Mouse (Mus musculus) forebrain, embryonic 13.5 days (tissue): ENCODE data around the gene Map2. TPM values are rescaled to one million over a fixed set of nuclear protein-coding genes. Genes with fewer than 3 reads are reported as not detected.
A peak's percentile ranks its signal among the peaks of the same experiment; 100 is the strongest.

Source experiments
- ATAC-seq: fragments of 200-750 bp; cut with Nextera tagmentation; 2 replicates; pipeline ENCODE4 v1.8.0; 2017
- H3K27ac ChIP-seq: fragments of 300-500 bp; sonication (generic); 2 replicates; pipeline ENCODE4 v1.5.1; 2015; ENCODE audit warnings: inconsistent platforms, mild to moderate bottlenecking, moderate library complexity
- H3K27me3 ChIP-seq: fragments of 300-500 bp; sonication (generic); 2 replicates; pipeline ENCODE4 v1.6.1; 2015; ENCODE audit warnings: mild to moderate bottlenecking, inconsistent platforms
- H3K36me3 ChIP-seq: fragments of 300-500 bp; sonication (generic); 2 replicates; pipeline ENCODE4 v1.6.1; 2015; ENCODE audit warnings: mild to moderate bottlenecking, inconsistent platforms; ENCODE audit not compliant: poor library complexity, severe bottlenecking
- H3K4me1 ChIP-seq: fragments of 300-500 bp; sonication (generic); 2 replicates; pipeline ENCODE4 v1.6.1; 2015; ENCODE audit warnings: inconsistent platforms
- H3K4me2 ChIP-seq: fragments of 300-500 bp; sonication (generic); 2 replicates; pipeline ENCODE4 v1.6.1; 2015; ENCODE audit warnings: inconsistent platforms, mild to moderate bottlenecking, moderate library complexity
- H3K4me3 ChIP-seq: fragments of 300-500 bp; sonication (generic); 2 replicates; pipeline ENCODE4 v1.5.1; 2015; ENCODE audit warnings: mild to moderate bottlenecking, inconsistent platforms
- H3K9ac ChIP-seq: fragments of 300-500 bp; sonication (generic); 2 replicates; pipeline ENCODE4 v1.6.1; 2015; ENCODE audit warnings: mild to moderate bottlenecking, inconsistent platforms
- H3K9me3 ChIP-seq: fragments of 300-500 bp; sonication (generic); replicated peaks from 2 replicates; pipeline ENCODE4 v1.6.1; 2016; ENCODE audit warnings: inconsistent platforms
- WGBS: fragments of 180-500 bp; shearing (Covaris S2); methylation state at CpG from one replicate; pipeline ENCODE4 v1.1.7; 2015; 5-methylcytosine and 5-hydroxymethylcytosine counted together
- polyA plus RNA-seq: library from polyadenylated mRNA; unstranded; fragments of >200 nt; fragmentation: Nextera tagmentation; extraction: Ambion mirVana; gene quantifications from 2 replicates; pipeline ENCODE4 v1.2.1, GENCODE M21; 2015

Gene Map2
- polyA plus RNA-seq, result 332 and 364 TPM in 2 replicates

DNA sequence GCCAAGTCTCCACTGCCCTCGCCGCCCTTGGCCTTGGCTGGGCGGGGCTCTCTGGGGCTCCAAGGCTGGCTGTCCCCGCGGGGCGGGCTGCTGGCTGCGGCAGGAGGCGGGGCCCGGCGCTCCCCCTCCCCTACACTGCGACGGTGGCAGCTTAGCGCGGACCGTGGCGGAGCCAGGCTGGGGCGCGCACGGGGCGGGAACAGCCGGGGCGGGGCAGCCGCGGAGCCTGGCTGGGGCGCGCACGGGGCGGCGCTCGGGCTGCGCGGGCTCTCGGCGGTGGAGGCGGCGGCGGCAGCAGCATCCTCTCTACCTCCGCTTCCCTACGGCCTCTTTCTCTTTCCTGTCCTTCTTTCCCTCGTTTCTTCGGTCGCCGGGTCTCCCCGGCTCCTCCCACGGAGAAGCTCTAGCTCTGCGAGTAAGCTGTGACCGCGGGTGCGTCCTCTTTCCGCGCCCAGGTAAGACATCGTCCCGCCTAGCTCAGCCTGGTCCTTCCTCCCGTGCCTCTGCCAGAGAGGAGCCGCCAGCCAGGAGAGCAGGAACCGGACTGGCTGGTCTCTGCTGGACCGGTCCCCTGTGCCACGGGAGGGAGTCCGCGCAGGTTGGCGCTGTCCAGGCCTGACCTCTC is at the start of gene Map2:
Gene Map2 (plus strand): TSS at position 233 of the 625 bp plus-strand sequence.
- under 1% methylated on average over 49 of the region's 61 CpGs for WGBS
- Histone ChIP-seq H3K9ac (peak within 1 kb of the TSS; percentile 97), H3K4me1 (peaks cover 37% of the 10 kb centered on the region), H3K27me3 (no peaks in the 10 kb centered on the region), H3K36me3 (peaks cover 21% of the 10 kb centered on the region; the same call in 1 of the 2 replicates), H3K9me3 (no peaks in the 10 kb centered on the region), H3K27ac (peak within 1 kb of the TSS; percentile 97), H3K4me3 (peak within 1 kb of the TSS; percentile 89), H3K4me2 (peak within 1 kb of the TSS; percentile 69)
- ATAC-seq, result peak; percentile 95

DNA sequence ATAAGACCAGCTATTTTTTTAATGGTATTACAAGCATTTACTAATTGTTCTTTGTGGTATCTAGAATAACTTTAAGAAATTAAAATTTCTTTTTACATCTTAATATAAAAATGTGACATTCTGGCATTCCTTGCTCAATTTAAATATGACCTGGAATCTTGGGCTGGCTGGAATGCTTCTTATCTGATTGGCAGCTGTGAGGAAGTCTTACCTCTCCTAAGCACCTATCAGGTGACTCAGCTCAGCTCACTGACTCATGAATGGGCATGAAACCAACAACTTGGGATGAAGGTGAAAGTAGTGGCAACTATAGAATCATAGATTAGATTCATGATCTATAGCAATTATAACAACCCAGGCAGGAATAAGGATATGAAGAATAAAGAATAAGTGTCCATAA is 42.1 kb upstream of the Map2 start:
- H3K9me3 ChIP-seq, result no peaks in the 10 kb centered on the region
- H3K27me3 ChIP-seq, result no peaks in the 10 kb centered on the region
- no peak overlapping the region for H3K27ac ChIP-seq
- H3K4me3 ChIP-seq, result no peak overlapping the region
- no peak for ATAC-seq
- no peaks in the 10 kb centered on the region for H3K36me3 ChIP-seq
- no peak overlapping the region for H3K9ac ChIP-seq
- H3K4me1 ChIP-seq, result no peaks in the 10 kb centered on the region
- no peak overlapping the region for H3K4me2 ChIP-seq

DNA sequence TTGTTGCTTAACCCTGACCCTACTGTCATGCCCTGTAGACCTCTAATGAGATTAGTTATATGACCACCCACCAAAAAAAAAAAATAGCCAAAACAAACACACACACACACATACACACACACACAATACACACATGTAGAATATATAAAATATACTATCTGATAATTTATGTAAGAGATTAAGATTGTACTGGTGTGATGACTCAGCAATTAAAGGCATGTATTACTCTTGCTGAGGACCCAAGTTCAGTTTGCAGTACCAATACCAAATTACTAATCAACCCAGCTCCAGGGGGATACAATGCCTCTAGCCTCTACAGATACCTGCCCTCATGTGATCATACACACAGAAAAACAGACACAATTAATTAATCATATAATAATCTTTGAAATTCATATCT is 39.7 kb upstream of the Map2 start:
- Histone ChIP-seq H3K27me3 (no peaks in the 10 kb centered on the region), H3K4me3 (no peak overlapping the region), H3K4me1 (no peaks in the 10 kb centered on the region), H3K9me3 (no peaks in the 10 kb centered on the region), H3K9ac (no peak overlapping the region), H3K4me2 (no peak overlapping the region), H3K27ac (no peak overlapping the region), H3K36me3 (no peaks in the 10 kb centered on the region)
- ATAC-seq, result no peak

DNA sequence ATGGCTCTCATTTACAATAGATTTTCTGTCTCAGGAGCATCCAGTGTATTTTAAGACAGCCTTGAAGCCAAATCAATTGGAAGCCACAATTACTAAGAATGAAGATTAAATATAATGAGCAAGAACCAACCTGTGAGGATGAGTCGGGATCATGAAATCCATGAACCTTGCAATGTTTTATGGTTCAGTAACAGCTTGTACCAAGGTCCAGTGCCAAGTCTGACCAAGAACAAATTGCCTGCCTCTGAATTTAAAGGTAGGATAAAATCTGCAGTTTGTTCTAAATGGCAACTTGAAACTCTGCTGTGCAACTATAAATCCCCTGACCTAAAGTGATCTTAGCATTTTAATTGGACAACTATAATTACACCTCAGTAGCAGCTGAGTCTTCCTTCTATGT is 34.4 kb upstream of the Map2 start:
- Histone ChIP-seq H3K4me1 (no peaks in the 10 kb centered on the region), H3K36me3 (no peaks in the 10 kb centered on the region), H3K27me3 (no peaks in the 10 kb centered on the region), H3K27ac (no peak overlapping the region), H3K9ac (no peak overlapping the region), H3K4me3 (no peak overlapping the region), H3K9me3 (no peaks in the 10 kb centered on the region), H3K4me2 (no peak overlapping the region)
- 78% methylated on average over 1 of the region's 1 CpGs for WGBS
- no peak for ATAC-seq

DNA sequence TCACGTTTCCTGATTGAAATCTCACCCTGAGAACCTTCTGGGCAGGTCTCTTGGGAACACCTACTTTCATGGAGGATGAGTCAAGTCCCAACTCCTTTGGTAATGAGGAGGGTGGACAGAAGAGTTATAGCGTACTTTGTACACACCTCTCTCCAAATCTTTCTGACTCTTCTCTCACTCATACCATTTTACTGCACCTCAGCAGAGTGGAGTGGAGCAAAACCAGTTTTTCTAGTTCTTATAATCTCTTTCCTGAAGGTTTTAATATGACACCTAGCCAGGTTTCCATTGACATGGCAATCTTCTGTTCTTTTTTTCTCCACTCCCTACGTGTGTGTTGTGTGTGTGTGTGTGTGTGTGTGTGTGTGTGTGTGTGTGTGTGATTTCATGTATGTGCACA is 29.9 kb upstream of the Map2 start:
- no peak overlapping the region for H3K9ac ChIP-seq
- no peaks in the 10 kb centered on the region for H3K4me1 ChIP-seq
- H3K4me2 ChIP-seq, result no peak overlapping the region
- H3K27ac ChIP-seq, result no peak overlapping the region
- no peaks in the 10 kb centered on the region for H3K27me3 ChIP-seq
- no peaks in the 10 kb centered on the region for H3K36me3 ChIP-seq
- no peak overlapping the region for H3K4me3 ChIP-seq
- WGBS, result 84% methylated on average over 3 of the region's 3 CpGs
- no peak for ATAC-seq
- no peaks in the 10 kb centered on the region for H3K9me3 ChIP-seq

DNA sequence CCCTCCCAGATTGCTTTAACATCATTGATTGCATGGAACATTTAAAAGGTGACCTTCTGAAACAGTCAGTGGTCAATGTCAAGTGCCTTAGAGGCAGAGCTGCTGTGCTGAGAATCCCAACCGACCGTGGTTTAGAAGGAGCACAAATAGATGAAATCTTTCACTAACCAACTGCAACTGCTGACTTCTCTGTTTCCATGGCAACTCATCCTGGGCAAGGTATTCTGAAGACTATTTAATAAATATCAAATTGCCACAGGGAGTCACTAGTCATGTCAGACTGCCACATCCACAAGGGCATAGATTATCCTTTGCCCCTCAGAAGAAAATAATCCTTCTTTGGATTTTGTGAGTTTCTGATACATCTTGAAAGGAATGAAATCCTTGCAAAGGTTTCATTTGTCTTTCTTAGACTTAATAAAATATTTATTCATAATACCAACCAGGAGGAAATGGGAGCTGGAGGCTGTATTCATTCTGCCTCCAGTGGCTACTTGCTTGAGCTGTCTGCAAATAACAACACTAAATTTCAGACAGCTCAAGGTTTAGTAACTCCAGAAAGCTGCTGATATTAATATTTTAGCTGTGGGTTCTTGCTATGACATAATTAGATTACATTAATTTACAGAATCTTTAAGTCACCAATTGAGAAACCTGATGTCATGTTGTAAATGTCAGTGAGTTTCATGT is 26.1 kb upstream of the Map2 start:
- Histone ChIP-seq H3K9me3 (no peaks in the 10 kb centered on the region), H3K36me3 (no peaks in the 10 kb centered on the region), H3K4me2 (no peak overlapping the region), H3K4me3 (no peak overlapping the region), H3K9ac (no peak overlapping the region), H3K27me3 (no peaks in the 10 kb centered on the region), H3K4me1 (no peaks in the 10 kb centered on the region), H3K27ac (no peak overlapping the region)
- 50% methylated on average over 2 of the region's 2 CpGs for WGBS
- 0 out of 2 replicates have a peak, but pooled peaks have one; percentile 21 for ATAC-seq

DNA sequence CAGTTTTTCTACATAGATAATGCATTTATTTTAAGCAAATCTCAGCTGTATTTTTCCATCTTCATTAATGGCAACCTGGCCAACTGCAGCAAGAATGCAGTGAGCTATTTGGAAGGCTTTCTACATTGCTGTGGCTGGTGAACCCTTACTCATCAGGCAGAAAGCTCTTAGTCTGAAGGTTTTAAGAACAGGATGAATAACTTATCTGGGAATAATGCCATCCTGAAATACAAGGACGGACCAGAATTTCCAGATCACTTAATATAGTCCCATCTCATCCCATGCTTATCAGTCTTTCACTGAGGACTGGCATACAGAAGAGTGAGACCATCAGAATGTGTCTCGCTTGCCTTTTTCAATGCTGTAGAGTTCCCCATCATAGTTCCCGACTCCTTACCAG is 24.3 kb upstream of the Map2 start:
- no peaks in the 10 kb centered on the region for H3K27me3 ChIP-seq
- H3K9ac ChIP-seq, result no peak overlapping the region
- no peaks in the 10 kb centered on the region for H3K4me1 ChIP-seq
- H3K27ac ChIP-seq, result no peak overlapping the region
- no peaks in the 10 kb centered on the region for H3K9me3 ChIP-seq
- H3K36me3 ChIP-seq, result no peaks in the 10 kb centered on the region
- no peak overlapping the region for H3K4me2 ChIP-seq
- no peak for ATAC-seq
- 91% methylated on average over 3 of the region's 3 CpGs for WGBS
- H3K4me3 ChIP-seq, result no peak overlapping the region

DNA sequence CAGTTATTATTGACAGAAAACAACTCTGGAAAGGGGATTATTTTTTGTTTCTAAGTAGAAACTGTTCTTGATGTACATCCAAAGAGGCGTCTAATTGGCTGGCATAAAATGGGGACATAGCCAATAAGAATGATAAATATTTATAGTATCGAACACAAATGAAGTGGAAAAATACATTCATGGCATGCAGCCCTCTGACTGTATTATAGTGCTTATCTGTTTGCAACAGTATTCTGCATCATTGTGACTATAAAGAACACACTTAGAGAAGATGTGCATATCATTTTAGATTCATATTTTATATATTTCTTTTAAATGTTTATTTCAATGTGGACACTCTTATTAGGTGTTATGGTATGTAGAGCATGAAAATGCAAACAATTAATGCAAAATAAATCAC is 17.9 kb upstream of the Map2 start:
- H3K9ac ChIP-seq, result no peak overlapping the region
- no peak for ATAC-seq
- H3K9me3 ChIP-seq, result no peaks in the 10 kb centered on the region
- H3K4me1 ChIP-seq, result no peaks in the 10 kb centered on the region
- no peaks in the 10 kb centered on the region for H3K36me3 ChIP-seq
- H3K27me3 ChIP-seq, result no peaks in the 10 kb centered on the region
- H3K27ac ChIP-seq, result no peak overlapping the region
- no peak overlapping the region for H3K4me2 ChIP-seq
- WGBS, result 83% methylated on average over 2 of the region's 2 CpGs
- no peak overlapping the region for H3K4me3 ChIP-seq

DNA sequence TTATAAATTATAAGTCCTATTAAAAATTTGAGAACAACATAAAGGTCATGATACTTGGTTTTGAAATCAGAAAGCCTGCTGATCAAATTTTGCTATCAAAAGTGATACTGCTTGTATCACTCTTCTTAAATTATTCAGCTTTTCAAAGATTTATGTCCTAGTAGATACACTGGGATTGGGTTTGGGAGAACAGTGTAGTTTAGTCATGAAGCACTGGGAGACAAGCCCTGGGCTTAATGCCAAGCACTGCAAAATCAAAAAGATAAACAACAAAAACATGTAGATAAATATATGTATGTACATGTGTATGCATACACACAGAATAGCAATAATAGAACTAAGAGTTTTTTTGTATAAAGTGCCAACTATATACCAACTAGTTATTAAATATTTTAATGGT is 17.5 kb upstream of the Map2 start:
- Histone ChIP-seq H3K27me3 (no peaks in the 10 kb centered on the region), H3K4me3 (no peak overlapping the region), H3K4me1 (no peaks in the 10 kb centered on the region), H3K4me2 (no peak overlapping the region), H3K9ac (no peak overlapping the region), H3K36me3 (no peaks in the 10 kb centered on the region), H3K27ac (no peak overlapping the region), H3K9me3 (no peaks in the 10 kb centered on the region)
- no peak for ATAC-seq

DNA sequence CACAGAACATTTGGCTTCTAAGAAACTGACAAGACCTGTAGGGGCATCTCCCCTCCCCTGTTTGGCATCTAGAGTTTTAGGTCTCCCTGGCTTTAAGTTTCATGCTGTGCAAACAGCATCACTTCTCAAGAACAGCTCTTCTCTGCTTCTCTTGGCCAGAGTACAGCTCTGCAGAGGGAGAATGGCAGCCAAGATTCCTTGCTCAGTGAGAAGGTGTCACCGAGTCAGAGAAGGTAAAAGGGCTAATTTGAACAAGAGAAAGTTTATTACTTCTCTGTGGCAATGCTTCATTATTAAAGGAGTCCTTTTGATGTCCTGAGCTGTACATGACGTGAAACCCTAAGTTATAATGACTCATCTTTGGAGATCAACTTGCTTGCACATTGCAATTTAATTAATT is 10.4 kb upstream of the Map2 start:
- Histone ChIP-seq H3K36me3 (no peaks in the 10 kb centered on the region), H3K27ac (no peak overlapping the region), H3K4me1 (peaks cover 5% of the 10 kb centered on the region; the same call in 1 of the 2 replicates), H3K27me3 (no peaks in the 10 kb centered on the region), H3K9ac (no peak overlapping the region), H3K4me2 (no peak overlapping the region), H3K9me3 (no peaks in the 10 kb centered on the region), H3K4me3 (no peak overlapping the region)
- WGBS, result 44% methylated on average over 2 of the region's 2 CpGs
- ATAC-seq, result no peak

DNA sequence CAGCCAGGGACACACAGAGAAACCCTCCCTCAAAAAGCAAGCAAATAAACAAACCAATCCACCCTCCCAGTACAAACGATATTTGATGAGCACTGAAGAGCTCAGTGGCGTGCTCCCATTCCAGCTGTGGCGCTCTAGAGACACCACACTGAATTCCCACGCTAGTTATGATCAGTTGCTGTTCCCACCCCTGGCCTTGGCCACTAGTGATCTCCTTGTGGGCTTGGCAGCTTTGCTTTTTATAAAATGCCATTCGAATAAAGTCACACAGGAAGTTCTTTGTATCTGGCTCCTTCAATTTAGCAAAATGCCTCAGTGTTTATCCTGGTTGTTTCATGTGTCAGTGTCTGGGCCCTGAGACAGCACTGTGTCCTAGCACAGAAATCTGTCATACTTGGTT is 6.4 kb upstream of the Map2 start:
- Histone ChIP-seq H3K4me2 (no peak overlapping the region), H3K27ac (no peak overlapping the region), H3K4me1 (peaks cover 16% of the 10 kb centered on the region; the same call in 1 of the 2 replicates), H3K9me3 (no peaks in the 10 kb centered on the region), H3K36me3 (no peaks in the 10 kb centered on the region), H3K4me3 (no peak overlapping the region), H3K27me3 (no peaks in the 10 kb centered on the region), H3K9ac (no peak overlapping the region)
- no peak for ATAC-seq
- WGBS, result 75% methylated on average over 5 of the region's 5 CpGs

DNA sequence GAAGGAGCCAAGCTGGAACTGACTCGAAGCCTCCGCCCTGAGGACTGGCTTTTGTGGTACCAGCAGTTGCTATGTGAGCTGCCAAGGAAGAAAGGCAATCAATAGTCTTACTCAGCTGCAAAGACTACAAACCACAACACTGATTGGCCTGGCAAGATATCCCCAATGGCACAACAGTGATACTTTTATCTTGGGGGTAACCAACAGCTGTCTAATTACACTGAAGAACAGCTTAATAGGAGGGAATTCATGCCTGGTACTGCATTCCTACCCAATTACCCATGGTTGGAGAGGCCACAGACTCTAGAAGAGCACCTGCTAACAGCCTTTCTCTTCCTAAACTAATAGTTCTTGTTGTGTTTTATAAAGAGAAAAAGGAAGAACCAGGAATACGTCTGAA is 2.9 kb upstream of the Map2 start:
- WGBS, result 26% methylated on average over 3 of the region's 3 CpGs
- Histone ChIP-seq H3K27ac (peak overlapping the region; percentile 8; the same call in 1 of the 2 replicates), H3K4me3 (no peak overlapping the region), H3K4me1 (peaks cover 19% of the 10 kb centered on the region), H3K4me2 (no peak overlapping the region), H3K36me3 (no peaks in the 10 kb centered on the region), H3K27me3 (no peaks in the 10 kb centered on the region), H3K9me3 (no peaks in the 10 kb centered on the region), H3K9ac (no peak overlapping the region)
- no peak; the same call in 1 of the 2 replicates for ATAC-seq

DNA sequence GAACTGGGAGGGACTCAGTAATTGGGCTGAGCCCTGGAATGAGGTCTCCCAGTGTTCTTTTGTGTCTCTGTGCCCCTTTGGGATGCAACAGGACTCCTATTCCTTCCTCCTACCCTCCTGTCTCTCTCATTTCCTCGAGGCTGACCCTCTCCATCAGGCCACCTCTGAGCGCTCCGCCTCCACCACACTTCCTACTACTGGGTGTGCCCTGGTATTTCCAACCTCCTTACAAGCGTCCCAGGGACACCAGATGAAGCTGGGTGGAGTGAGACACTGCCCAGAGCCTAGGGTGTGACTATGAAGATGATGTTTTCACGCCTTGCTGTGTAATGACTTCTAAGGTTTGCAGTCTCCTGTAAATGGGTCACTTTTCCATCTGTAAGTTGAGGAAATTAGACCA is 1.4 kb upstream of the Map2 start:
- 56% methylated on average over 5 of the region's 5 CpGs for WGBS

More for the DNA sequence above, 1.4 kb upstream of the Map2 start:
- Histone ChIP-seq H3K9ac (no peak overlapping the region), H3K36me3 (peaks cover 9% of the 10 kb centered on the region; the same call in 1 of the 2 replicates), H3K4me3 (no peak overlapping the region), H3K4me2 (no peak overlapping the region), H3K4me1 (peaks cover 28% of the 10 kb centered on the region), H3K27me3 (no peaks in the 10 kb centered on the region), H3K9me3 (no peaks in the 10 kb centered on the region), H3K27ac (no peak overlapping the region)
- ATAC-seq, result no peak
